Mouse (Mus musculus): ENCODE results near the gene Arhgef3. TPM values are rescaled to one million over a fixed set of nuclear protein-coding genes. Genes with fewer than 3 reads are reported as not detected.

The Arhgef3 gene
- total and polyA plus RNA-seq, 3 experiments, result 11.1 to 27.8 (median 23.0) TPM

DNA sequence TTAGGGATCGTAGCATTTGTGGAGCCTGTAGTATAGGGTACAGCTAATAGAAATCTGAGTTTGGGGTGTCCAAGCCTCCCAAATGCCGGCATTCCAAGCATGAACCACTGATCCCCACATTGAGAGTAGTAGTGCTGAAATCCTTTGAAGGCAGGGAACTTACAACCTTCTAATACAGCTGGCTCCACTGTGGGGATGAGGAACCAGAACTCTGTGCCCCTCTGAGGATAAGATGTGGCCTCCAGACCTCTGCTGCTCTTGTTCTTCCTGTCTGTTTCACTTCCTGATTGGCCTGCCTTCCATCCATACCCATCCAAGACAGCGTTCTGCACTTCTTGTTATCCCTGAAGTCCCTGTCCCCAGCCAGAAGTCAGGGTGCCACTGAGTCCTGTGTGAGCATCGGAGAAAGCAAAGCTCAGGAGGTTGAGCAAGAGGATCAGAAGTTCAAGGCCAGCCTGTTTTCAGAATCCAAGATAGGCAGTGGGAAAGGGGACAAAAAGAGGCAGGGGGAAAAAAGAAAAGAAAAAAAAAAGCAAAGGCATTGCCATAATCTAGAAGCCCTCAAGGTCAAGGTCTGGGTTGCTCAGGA lies 2.0 kb downstream of the Arhgef3 start:
- Histone ChIP-seq H3K4me3 (no peak overlapping the region), H3K4me1 (ENCODE audit: control insufficient read depth, insufficient read depth, low read length) (peaks cover 3% of the 10 kb centered on the region), H3K9ac (ENCODE audit: low read depth, low read length) (no peak overlapping the region), H3K27me3 (ENCODE audit: control insufficient read depth, insufficient read depth, low read length) (no peaks in the 10 kb centered on the region), H3K79me2 (replicated peaks; ENCODE audit: control insufficient read depth, insufficient read depth, low read length) (no peaks in the 10 kb centered on the region), H3K27ac (no peak overlapping the region), H3K36me3 (ENCODE audit: control insufficient read depth, insufficient read depth, low read length) (no peaks in the 10 kb centered on the region)
- DNase-seq, result no peak
- WGBS, result 65% methylated on average over 4 of the region's 4 CpGs
- TF ChIP-seq CTCF (IDR thresholded peaks at IDR 0.05) (no peak), EP300 (IDR thresholded peaks at IDR 0.05; ENCODE audit: insufficient read depth, low read depth, low read length) (no peak), POLR2A (IDR thresholded peaks at IDR 0.05; ENCODE audit: insufficient read depth, low read depth, low read length) (no peak)
- intact Hi-C loops (cut with DNase I), result loop anchor here (5.0 kb wide), 1 partner anchor 296 kb away; no protein-coding TSS in a partner anchor

DNA sequence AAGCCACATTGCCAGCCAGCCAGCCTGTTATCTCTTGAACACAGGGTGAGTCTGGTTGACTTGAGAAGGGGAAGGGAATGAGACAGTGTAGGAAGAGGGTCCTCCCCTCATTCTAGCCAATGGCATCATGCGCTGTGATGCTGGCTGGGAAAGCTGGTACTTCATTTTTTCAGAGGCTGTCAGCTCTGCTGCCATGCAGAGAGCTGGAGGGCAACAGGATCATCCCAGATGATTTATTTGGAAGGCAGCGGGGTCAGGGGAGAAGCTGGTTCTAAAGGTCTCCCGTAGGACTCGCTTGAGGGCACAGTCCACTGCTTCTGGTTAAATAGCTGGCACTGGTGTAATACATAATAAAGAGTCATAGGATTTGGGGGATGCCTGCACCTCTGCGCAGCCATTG lies 3.8 kb downstream of the Arhgef3 start:
- no peak overlapping the region for H3K4me3 ChIP-seq
- no peak for DNase-seq
- no peaks in the 10 kb centered on the region for H3K79me2 ChIP-seq (replicated peaks; ENCODE audit: control insufficient read depth, insufficient read depth, low read length)
- TF ChIP-seq POLR2A (IDR thresholded peaks at IDR 0.05; ENCODE audit: insufficient read depth, low read depth, low read length) (no peak), CTCF (IDR thresholded peaks at IDR 0.05) (no peak), EP300 (IDR thresholded peaks at IDR 0.05; ENCODE audit: insufficient read depth, low read depth, low read length) (no peak)
- no peak overlapping the region for H3K27ac ChIP-seq
- no peaks in the 10 kb centered on the region; the same call in 1 of the 2 replicates for H3K36me3 ChIP-seq (ENCODE audit: control insufficient read depth, insufficient read depth, low read length)
- no peak overlapping the region for H3K9ac ChIP-seq (ENCODE audit: low read depth, low read length)
- intact Hi-C loops (cut with DNase I), result loop anchor here (5.0 kb wide), 1 partner anchor 294 kb away; no protein-coding TSS in a partner anchor
- no peaks in the 10 kb centered on the region for H3K27me3 ChIP-seq (ENCODE audit: control insufficient read depth, insufficient read depth, low read length)
- peaks cover 5% of the 10 kb centered on the region for H3K4me1 ChIP-seq (ENCODE audit: control insufficient read depth, insufficient read depth, low read length)
- WGBS, result 93% methylated on average over 5 of the region's 5 CpGs

DNA sequence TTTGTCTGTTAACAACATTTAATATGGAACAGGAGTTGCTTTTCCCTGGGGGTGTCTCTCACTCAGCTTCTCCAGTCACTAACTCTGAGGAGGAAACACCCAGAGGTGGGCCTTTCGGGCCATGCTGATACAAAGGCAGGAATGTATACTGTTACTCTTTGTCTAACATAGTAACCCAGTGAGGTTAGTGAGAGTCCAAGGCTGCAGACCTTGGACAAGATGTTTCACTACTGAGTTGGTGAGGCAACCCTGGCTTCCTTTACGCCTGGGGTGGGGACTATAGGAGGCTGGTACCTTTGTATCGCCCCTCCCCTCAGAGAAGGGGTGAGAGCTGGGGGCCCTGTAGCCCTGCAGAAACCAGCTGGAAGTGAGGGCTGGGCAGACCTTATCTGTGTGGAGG lies 7.9 kb downstream of the Arhgef3 start:
- Histone ChIP-seq H3K4me1 (ENCODE audit: control insufficient read depth, insufficient read depth, low read length) (peaks cover 2% of the 10 kb centered on the region; the same call in 1 of the 2 replicates), H3K36me3 (ENCODE audit: control insufficient read depth, insufficient read depth, low read length) (no peaks in the 10 kb centered on the region; the same call in 1 of the 2 replicates), H3K27ac (no peak overlapping the region), H3K9ac (ENCODE audit: low read depth, low read length) (no peak overlapping the region), H3K79me2 (replicated peaks; ENCODE audit: control insufficient read depth, insufficient read depth, low read length) (no peaks in the 10 kb centered on the region), H3K4me3 (no peak overlapping the region), H3K27me3 (ENCODE audit: control insufficient read depth, insufficient read depth, low read length) (no peaks in the 10 kb centered on the region)
- intact Hi-C loops (cut with DNase I), result no loop called here
- no peak for DNase-seq
- no peak for TF ChIP-seq CTCF (IDR thresholded peaks at IDR 0.05)
- TF ChIP-seq EP300 (IDR thresholded peaks at IDR 0.05; ENCODE audit: insufficient read depth, low read depth, low read length), result no peak
- TF ChIP-seq POLR2A (IDR thresholded peaks at IDR 0.05; ENCODE audit: insufficient read depth, low read depth, low read length), result no peak
- 82% methylated on average over 3 of the region's 3 CpGs for WGBS

DNA sequence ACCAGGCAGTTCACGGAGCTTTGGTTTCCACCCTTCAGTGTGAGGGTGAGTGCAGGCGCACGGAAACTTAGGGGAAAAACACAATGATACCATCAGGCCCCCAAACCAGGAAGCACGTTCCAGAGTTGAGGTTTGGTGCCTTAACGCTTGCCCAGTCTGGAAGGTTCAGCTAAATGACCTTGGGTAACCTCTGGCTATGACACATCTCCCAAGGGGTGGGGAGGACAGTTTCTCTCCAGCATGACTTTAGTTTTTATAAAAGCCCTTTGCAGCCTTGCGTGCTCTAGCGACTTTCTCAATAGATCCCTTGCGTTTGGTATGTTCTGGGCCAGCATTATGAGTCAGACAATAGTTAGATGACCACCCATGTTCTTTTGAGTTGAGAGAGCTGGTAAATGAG lies 8.8 kb downstream of the Arhgef3 start:
- Histone ChIP-seq H3K4me3 (no peak overlapping the region), H3K4me1 (ENCODE audit: control insufficient read depth, insufficient read depth, low read length) (peaks cover 2% of the 10 kb centered on the region; the same call in 1 of the 2 replicates), H3K36me3 (ENCODE audit: control insufficient read depth, insufficient read depth, low read length) (no peaks in the 10 kb centered on the region; the same call in 1 of the 2 replicates), H3K79me2 (replicated peaks; ENCODE audit: control insufficient read depth, insufficient read depth, low read length) (no peaks in the 10 kb centered on the region), H3K27ac (peak overlapping the region; percentile 23; the same call in 1 of the 2 replicates), H3K27me3 (ENCODE audit: control insufficient read depth, insufficient read depth, low read length) (no peaks in the 10 kb centered on the region), H3K9ac (ENCODE audit: low read depth, low read length) (no peak overlapping the region)
- peak; percentile 52 to 69 for DNase-seq
- WGBS, result 10% methylated on average over 8 of the region's 8 CpGs
- no peak for TF ChIP-seq CTCF (IDR thresholded peaks at IDR 0.05)
- peak; percentile 51; the same call in 1 of the 2 replicates for TF ChIP-seq EP300 (IDR thresholded peaks at IDR 0.05; ENCODE audit: insufficient read depth, low read depth, low read length)
- no peak for TF ChIP-seq POLR2A (IDR thresholded peaks at IDR 0.05; ENCODE audit: insufficient read depth, low read depth, low read length)
- intact Hi-C loops (cut with DNase I), result no loop called here

- Histone ChIP-seq H3K79me2 (replicated peaks; ENCODE audit: control insufficient read depth, insufficient read depth, low read length) (peaks cover 2% of the 10 kb centered on the region), H3K4me1 (ENCODE audit: control insufficient read depth, insufficient read depth, low read length) (no peaks in the 10 kb centered on the region; the same call in 1 of the 2 replicates), H3K27ac (no peak overlapping the region), H3K9ac (ENCODE audit: low read depth, low read length) (no peak overlapping the region), H3K4me3 (no peak overlapping the region), H3K27me3 (ENCODE audit: control insufficient read depth, insufficient read depth, low read length) (no peaks in the 10 kb centered on the region), H3K36me3 (ENCODE audit: control insufficient read depth, insufficient read depth, low read length) (no peaks in the 10 kb centered on the region)
- DNase-seq, result no peak
- intact Hi-C loops (cut with DNase I), result no loop called here
- no peak for TF ChIP-seq POLR2A (IDR thresholded peaks at IDR 0.05; ENCODE audit: insufficient read depth, low read depth, low read length)
- 86% methylated on average over 3 of the region's 3 CpGs for WGBS
These were observed 15.3 kb downstream of the Arhgef3 start for GRCm38 (mm10) chr14:27130031-27130430.

DNA sequence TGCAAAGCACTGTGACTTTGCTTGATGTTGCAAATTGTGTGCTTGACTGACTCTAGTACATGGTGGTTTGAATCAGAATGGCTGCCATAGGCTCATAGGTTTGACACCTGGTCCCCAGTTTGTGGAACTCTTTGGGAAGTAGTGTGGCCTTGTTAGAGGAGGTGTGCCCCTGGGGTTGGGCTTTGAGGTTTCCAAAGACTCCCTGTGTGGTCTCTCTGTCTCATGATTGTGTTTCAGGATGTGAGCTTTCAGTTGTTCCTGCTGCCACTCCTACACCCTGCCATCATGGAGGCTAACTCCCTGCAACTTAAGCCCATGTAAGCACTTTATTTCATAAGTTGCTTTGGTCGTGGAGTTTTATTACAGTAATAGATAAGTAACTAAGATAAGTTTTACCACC lies 16.0 kb downstream of the Arhgef3 start:
- Histone ChIP-seq H3K27ac (no peak overlapping the region), H3K79me2 (replicated peaks; ENCODE audit: control insufficient read depth, insufficient read depth, low read length) (peaks cover 2% of the 10 kb centered on the region), H3K4me3 (no peak overlapping the region), H3K36me3 (ENCODE audit: control insufficient read depth, insufficient read depth, low read length) (no peaks in the 10 kb centered on the region), H3K27me3 (ENCODE audit: control insufficient read depth, insufficient read depth, low read length) (no peaks in the 10 kb centered on the region), H3K4me1 (ENCODE audit: control insufficient read depth, insufficient read depth, low read length) (no peaks in the 10 kb centered on the region; the same call in 1 of the 2 replicates), H3K9ac (ENCODE audit: low read depth, low read length) (no peak overlapping the region)
- intact Hi-C loops (cut with DNase I), result no loop called here
- WGBS, result 69% methylated on average over 1 of the region's 1 CpGs
- TF ChIP-seq POLR2A (IDR thresholded peaks at IDR 0.05; ENCODE audit: insufficient read depth, low read depth, low read length), result no peak
- no peak for TF ChIP-seq CTCF (IDR thresholded peaks at IDR 0.05)
- TF ChIP-seq EP300 (IDR thresholded peaks at IDR 0.05; ENCODE audit: insufficient read depth, low read depth, low read length), result no peak
- DNase-seq, result no peak

Data from heart, adult 2 months (tissue).